Mouse (Mus musculus) gastrocnemius, adult 18-20 months (tissue): Measurements from ENCODE around the gene Ifitm5. TPM values are rescaled to one million over a fixed set of nuclear protein-coding genes. Genes with fewer than 3 reads are reported as not detected.

Experiments
- DNase-seq: peaks from one replicate; pipeline ENCODE4 v3.0.0; 2021; ENCODE audit warnings: low spot score
- total RNA-seq, 2 experiments: library from RNA; stranded (reverse); gene quantifications; 2 replicates each; pipeline ENCODE4 v1.2.3; 2021

Gene Ifitm5
- total RNA-seq, 2 experiments from 2014 or later, result not detected

DNA sequence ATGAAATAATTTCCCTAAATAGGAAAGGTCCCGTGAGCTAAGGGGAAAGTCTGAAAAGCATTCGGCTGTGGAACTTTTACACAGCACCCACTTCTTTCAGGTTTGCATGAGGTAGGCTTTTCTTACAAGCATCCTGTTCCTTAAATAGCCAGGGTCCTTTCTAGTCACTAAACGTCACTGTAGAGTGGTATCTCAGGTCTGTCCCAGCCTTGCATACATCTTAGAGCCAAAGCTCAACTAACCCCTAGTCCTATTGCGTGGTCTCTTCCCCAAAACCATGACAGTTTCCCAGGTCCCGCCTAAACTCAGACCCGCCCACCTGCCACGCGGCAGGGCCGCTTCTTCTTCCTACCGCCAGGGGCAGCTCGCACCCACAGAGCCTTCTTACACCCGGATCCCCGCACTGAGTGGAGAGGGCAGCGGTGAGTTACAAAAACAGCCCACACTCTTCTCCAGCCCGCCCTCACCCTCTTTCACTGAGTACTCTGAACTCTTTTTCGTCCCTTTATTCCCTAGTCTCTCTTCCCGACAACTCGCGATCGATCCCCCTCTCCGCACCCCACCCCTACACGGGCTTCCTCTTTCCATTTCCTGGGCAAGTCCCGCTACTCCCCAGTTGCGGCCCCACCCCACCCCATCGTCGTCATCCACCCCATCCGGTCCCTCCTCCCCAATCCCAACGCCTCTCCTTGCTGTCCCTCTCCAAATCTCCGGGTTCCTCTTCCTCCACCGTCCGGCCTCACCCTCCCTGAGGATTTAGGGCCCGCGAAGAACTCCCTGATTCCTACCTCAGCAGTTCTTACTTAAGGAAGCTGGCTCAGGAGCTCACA lies 8.7 kb downstream of the Ifitm5 start, which contains the start of gene Pgghg:
Gene Pgghg, plus strand, starts transcription at position 170 of the 830 bp plus-strand sequence.
- DNase-seq, result peak; percentile 87

DNA sequence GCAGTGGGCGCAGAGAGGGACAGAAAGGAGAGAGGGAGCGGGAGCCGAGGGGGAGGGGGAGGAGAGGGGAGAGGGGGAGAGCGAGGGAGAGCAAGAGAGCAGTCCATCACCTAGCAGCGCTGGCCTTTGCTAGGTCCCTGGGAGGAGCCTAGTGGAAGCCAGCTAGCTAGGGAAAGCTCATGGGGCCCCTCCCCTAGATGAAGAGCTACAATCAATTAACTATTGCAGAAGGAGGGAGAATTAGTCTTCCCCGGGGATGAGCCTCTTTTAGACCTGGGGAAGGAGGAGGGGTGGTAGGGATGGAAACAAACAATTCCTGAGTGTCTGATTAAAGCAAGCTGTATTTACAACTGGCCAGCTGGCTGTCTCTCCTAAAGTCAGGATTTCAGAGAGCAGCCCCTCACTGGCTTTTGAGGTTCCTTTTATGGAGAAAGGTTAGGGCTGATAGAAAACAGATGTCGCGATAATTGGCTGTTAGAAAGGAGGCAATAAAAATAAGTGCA lies 10.4 kb downstream of the Ifitm5 start:
- peak; percentile 61 for DNase-seq

DNA sequence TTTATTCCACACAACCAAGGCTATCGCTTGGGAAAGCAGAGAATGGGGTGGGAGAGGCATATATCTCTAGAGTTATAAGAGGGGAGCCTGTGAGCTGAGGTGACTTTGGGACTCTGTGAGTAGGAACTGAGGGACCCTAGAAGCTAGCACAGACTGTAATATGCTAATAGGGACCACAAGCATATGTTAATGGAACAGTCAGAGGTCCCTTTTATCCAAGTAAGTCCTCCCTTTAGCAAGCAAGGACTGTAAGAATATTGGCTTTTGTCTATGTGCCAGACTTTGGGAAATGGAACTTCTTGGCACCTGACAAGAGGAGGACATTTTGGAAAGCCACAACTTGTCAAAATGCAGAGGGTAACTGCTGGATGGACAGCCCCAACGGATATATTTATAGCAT lies 11.2 kb downstream of the Ifitm5 start:
- DNase-seq, result no peak

DNA sequence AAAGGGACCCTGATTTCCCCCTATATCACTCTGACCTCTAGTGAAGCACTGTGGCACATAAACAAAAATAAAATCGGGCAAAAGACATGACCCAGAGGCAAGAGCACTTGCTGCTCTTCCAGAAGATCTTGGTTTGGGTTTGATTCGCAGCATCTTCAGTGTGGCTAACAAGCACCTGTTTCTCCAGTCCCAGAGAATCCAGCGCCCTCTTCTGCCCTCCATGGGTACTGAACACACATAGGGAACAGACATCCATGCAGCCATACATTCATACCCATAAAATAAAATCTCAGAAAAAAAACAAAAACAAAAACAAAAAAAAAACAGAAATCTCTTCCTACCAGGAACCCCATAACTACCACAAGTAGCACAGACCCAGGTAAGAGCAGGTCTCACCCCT lies 11.7 kb downstream of the Ifitm5 start:
- no peak for DNase-seq

DNA sequence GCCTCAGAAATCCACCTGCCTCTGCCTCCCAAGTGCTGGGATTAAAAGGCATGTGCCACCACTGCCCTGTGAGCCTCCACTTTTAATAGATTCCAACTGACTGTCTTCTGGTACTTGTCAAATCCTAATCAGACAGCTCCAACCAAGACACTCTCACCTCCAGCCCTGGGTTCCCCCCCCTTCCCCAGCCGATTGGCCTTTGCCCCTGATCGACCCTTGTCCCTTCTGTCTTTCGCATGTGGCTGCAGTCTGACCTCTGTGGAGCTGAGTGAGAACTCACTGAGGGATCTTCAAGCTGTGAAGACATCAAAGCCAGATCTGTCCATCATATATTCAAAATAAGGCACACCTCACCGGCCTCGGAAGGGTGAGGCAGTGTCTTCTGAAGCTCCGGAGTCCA lies 22.9 kb downstream of the Ifitm5 start:
- no peak for DNase-seq

DNA sequence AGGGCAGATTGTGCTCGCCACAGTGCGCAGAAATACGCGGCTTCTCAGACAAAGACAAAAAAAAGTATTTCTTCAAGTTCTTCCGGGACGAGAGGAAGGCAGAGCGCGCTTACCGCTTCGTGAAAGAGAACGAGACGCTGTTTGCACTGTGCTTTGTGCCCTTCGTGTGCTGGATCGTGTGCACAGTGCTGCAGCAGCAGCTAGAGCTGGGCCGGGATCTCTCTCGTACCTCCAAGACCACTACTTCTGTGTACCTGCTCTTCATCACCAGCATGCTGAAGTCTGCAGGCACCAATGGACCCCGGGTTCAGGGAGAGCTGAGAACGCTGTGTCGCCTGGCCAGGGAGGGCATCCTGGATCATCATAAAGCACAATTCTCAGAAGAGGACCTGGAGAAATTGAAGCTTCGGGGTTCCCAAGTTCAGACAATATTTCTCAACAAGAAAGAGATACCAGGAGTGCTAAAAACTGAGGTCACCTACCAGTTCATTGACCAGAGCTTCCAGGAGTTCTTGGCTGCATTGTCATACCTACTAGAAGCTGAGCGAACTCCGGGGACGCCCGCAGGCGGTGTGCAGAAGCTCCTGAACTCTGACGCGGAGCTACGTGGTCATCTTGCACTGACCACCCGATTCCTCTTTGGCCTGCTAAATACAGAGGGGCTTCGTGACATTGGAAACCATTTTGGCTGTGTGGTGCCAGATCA lies 26.9 kb downstream of the Ifitm5 start:
- no peak for DNase-seq

DNA sequence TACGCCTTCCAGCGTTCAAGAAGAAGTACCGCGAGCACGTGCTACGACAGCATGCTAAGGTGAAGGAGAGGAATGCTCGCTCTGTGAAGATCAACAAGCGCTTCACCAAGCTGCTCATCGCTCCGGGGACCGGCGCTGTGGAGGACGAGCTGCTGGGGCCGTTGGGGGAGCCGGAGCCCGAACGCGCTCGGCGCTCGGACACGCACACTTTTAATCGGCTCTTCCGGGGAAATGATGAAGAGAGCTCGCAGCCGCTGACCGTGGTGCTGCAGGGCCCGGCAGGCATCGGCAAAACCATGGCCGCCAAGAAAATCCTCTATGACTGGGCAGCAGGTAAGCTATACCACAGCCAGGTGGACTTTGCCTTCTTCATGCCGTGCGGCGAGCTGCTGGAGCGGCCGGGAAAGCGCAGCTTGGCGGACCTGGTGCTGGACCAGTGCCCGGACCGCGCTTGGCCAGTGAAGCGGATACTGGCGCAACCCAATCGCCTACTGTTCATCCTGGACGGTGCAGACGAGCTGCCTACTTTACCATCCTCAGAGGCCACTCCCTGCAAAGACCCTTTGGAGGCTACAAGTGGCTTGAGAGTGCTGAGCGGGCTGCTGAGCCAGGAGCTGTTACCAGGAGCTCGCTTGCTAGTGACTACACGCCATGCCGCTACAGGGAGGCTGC lies 27.6 kb downstream of the Ifitm5 start:
- peak; percentile 50 for DNase-seq

DNA sequence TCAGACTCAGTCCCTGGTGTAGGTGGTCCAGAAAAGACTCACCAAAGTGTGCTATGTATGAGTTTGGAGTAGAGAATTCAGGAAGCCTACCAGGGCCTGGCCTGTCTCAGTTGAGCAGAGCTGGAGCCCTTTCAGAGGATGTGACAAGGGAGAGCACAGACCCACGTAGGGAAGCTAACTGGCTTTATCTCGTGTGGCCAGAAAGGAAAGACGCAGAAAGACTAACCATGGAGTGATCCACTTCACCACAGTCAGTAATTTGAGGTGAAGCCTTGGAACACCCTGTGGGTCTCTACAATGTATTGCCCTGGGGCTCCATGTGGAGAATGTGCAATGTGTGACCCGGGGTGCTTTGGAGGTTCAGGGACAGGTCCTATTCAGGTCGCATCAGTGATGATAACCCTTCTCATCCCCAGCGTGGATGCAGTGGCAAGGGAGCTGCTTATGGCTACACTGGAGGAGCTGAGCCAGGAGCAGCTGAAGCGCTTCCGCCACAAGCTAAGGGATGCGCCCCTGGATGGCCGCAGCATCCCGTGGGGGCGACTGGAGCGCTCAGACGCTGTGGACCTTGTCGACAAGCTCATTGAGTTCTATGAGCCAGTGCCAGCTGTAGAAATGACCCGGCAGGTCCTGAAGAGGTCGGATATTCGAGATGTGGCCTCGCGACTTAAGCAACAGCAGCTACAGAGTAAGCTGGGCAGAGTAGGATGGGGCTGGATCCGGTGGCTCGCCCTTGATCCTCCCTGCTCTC lies 28.7 kb downstream of the Ifitm5 start:
- no peak for DNase-seq

DNA sequence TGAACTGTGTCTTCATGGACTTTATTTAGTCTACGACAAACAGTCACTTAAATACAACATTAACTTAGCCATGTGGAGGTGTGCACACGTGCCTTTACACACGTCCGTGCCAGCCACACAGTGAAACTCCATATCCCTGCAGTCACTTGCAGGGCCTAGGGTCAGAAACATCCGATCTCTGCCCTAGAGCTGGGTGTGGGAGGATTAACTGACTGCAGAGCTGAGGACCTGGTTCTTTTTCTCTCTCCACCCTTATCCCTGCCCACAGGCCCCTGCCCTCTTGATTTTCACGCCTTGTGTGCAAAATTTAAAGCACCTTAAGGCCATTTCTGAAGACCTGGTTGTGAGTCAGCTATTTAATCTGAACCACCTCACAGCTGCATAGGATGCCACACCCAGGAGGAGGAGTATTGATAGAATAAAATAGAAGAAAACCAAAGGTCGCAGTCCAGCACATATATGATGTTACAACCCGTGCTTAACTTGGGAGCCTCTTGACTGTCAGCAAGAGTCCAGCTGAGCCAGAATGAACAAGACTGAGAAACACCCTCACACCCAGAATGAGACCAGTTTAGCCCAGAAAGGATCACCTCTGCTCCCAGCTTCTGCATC lies 29.6 kb downstream of the Ifitm5 start, which contains the start of gene Nlrp6:
Gene Nlrp6, plus strand, starts transcription at position 485 of the 612 bp plus-strand sequence.
- DNase-seq, result no peak

DNA sequence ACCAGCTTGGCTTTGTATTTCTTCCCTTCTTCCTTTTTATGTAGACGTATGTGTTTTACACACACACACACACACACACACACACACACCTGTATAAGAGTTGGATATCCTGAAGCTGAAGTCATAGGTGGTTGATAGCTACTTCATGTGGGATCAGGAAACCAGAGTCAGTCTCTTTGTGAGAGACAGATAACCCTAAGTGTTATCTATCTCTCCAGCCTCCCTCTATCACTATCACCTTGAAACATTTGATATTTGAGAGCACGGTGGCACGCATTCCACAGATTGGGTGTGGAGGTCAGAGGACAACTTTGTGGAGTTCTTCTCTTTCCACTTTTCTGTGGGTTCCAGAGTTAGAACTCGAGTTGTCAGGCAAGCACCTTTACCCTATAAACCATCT lies 30.2 kb downstream of the Ifitm5 start:
- no peak for DNase-seq

DNA sequence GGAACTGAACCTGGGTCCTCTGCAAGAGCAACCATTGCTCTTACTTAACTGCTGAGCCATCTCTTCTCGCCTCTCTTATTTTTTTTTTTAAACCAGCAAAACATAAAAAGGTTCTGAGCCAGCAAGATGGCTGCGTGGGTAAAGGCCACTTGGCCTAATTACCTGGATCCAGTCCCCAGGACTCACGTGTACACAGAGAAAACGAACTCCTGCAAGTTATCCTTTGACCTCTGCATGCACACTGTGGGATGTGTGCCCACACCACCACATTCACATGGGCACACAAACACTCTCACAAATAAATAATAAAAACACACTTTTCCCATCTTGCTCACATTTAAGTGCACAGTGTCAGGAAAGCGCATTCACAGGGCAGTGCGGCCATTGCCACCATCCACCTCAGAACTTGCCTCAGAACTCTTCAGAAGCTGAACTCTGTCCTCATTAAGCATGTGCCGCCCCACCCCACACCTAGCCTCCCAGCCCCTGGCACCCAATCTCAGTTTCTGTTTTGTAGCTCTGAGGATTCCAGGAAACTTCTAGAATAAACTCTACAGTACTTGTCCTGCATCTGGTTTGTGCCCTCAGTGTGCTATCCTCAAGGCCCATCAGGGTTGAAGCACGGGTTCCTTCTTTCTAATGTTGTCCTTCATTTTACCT lies 35.9 kb downstream of the Ifitm5 start:
- no peak for DNase-seq

DNA sequence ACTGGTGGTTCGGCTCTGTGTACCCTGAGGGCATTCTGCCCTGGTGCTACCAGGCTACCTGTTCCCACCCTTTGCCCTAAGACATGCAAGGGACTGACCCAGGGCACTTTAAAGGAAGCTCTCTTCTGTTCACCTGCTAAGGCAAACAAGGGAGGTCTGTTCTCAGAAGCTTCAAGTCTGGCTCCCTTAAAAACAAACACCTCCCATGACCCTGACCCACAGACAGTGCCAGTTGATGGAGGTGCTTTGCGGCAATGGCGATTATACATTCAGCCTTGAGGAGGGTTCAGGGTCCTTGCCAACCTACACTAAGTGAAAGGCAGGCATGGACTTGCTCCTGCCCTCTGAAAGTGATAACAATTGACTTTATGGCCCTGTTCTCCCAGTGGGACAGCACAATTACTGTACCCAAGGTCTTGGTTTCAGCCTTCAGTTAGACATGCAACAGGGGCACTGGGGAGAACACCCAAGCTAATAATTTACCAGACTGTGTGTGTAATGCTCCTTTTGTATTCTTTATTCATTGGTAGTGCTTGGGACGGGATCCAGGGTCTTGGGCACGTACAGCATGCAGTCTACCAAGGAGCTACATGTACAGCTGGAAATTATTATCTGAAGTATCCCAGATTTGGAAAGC lies 37.1 kb downstream of the Ifitm5 start:
- no peak for DNase-seq

DNA sequence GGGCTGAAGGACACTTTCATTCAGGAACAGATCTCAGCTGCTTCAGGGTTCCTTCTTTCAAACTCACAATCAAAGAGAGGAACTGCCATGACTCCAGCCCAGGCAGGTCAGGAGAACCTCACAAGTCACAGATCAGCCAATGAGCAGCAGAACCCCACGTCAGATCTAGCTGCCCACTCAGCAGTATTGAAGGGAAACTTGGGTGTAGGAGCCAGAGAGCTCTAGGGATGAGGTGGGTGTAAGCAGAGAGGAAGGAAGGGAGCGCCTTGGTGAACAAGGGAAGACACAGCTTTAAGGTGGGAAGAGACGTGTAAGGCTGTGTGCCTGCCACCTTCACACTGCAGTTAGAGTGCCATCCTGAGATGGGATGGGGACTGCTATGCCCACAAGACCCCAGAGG lies 37.8 kb downstream of the Ifitm5 start:
- DNase-seq, result no peak

DNA sequence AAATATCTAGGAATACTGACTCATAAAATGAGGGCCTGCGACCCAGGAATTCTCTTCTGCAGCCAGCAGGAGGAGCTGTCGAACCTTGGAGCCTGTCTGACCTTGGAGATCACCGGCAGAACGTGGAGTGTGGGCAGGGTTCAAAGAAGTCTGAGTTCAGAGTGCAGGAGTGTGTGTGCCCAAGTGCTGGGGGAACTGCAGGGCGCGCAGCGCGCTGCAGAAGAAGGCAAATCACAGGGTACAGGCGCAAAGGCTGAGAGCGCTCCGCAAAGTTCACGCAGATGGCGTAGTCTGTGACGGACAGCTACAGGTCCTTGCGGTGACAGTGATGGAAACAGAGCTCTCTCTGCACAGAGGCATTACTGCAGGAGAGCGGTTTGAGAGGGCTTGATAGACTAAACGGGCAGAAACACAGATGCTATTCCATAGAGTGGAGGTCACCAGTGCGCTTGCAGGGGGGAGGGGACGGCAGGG lies 41.4 kb downstream of the Ifitm5 start:
- DNase-seq, result peak; percentile 77

DNA sequence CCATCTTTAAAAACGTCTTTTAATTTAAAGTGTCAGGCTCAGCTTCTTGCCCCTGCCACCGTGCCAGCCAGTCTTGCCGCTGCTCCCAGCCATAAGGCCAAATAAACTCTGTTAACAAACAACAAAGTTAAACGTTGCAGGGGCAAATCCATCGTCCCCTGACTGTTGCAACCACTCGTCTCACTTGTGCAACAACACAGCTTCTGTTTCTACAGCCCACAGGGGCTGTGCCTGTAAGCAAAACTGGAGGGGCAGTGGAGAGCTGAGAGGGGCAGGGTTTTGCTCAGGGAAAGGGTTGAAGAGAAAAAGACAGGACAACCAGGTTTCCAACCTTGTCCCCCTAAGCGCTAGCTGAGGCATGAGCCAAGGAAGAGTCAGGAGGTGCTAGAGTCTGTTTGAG lies 41.9 kb downstream of the Ifitm5 start:
- no peak for DNase-seq

DNA sequence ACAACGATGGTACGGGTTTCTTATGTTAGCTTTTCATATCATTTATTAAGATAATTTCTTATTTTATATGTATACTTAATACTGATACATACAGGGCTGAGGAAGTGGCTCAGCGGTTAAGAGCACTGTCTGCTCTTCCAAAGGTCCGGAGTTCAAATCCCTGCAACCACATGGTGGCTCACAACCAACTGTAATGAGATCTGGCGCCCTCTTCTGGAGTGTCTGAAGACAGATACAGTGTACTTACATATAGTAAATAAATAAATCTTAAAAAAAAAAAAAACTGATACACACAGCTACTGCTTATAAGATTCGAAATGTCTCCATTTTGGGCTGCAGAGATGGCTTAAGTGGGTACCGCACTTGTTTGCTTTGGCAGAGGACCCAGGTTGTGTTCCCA lies 42.4 kb downstream of the Ifitm5 start:
- DNase-seq, result no peak

DNA sequence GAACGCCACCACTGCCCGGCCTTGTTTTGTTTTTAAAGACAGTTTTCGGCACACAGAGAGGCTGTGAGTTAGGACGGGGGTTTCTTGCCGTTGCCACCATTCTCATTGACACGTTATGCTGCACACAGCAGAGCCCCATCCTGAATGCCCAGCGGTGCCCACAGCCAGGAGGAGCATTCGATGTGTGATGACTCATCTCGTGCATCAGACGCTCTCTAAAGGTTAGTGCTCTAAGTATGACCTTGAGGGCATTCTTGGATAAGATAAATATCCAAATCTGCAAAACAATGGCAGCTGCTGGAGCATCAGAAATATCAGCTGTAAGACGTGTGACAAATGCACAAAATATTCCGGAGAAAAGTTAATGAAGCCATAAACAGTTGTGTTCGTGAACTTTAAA lies 43.0 kb downstream of the Ifitm5 start:
- no peak for DNase-seq

DNA sequence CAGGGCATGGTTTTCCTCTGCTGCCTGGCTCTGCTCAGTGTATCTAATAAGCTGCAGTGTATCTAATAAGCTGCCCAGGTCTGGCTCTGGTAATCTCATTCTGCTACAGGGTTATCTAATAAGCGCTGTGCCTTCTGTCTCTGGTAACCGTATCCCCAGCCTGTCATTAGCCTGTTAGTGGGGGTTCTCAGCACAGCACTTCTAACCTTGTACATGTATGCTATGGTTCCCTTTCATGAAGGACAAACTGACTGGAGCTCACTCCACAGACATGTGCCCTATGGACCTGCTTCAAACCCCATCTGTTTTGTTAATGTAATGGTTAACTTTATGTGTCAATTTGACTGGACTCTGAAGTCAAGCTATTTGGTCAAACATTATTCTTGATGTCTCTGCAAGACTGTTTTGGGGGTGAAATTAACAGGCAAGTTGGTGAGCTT lies 44.4 kb downstream of the Ifitm5 start:
- no peak for DNase-seq

DNA sequence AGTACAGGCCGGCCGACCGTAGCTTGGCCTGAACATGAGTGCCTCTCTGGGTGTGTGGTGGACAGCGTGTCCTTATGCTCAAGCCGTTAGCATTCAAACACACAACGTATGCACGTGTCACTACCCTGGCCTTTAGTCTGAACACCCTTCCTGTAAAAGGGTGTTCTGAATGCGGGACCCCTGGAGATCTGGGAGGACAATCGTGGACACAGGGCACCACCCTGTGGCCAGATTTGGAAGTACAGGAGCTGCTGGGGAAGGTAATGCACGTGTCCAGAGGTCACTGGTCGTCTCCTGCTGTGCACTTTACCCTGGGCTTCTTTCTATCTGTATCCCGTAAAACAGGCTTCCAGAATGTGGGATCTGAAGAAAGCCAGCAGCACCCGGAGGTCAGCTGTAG lies 46.9 kb downstream of the Ifitm5 start:
- DNase-seq, result peak; percentile 83
